Mouse (Mus musculus): ENCODE measurements at regions not wholly inside any gene's neighbourhood (a gene's known extent, or its start where the extent isn't known, plus 50 kb on each side); places are given as distances from the start of the nearest gene placed in this dataset.
A peak's percentile ranks its signal among the peaks of the same experiment; 100 is the strongest.

DNA sequence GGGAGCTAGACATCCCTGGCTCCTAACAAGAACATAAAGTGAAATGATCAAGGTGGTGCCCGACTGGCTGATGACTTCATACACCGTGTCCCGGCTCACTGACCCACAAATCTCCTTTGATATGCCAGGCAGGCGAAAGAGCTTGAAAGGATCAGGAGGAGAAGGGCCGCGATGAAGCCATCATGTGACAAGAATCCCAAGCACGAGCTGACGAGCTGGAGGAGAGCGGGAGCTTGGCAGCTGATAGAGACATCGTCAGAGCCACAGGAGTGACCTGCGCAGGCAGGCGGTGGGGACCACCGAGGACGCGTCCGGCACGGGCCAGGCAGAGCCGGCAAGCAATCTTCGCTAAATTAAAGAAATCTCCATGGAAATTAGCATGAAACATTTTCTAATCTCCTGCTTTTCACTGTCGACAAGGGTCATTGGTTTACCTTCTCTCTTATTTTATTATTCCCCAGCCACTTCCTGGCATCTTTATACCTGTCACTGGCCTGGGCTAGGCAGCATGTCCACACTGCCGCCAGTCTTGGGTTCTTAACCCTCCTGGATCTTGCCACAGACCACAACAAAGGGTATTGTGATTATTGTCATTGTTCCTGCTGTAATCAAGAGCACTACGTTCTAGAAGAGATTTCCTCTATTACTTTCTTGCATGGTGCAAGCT, 596.1 kb downstream of the Nr2f2 start:
- H3K36me3 ChIP-seq (ENCODE audit: control insufficient read depth, insufficient read depth, low read length): no peaks in the 10 kb centered on the region
- H3K4me1 ChIP-seq (replicated peaks; ENCODE audit: control insufficient read depth, insufficient read depth, low read length): no peaks in the 10 kb centered on the region
- H3K9ac ChIP-seq (ENCODE audit: low read depth, low read length): no peak overlapping the region
- H3K27me3 ChIP-seq (ENCODE audit: control insufficient read depth, insufficient read depth, low read length): peaks cover 6% of the 10 kb centered on the region
- no peak overlapping the region for H3K27ac ChIP-seq (ENCODE audit: low read depth, low read length)
- ATAC-seq (ENCODE audit: low FRiP score) (peak; percentile 56), DNase-seq (ENCODE audit: low spot score) (peak; percentile 33)
- WGBS: 64% methylated on average over 22 of the region's 22 CpGs
- H3K9me3 ChIP-seq (ENCODE audit: control insufficient read depth, low read length): no peaks in the 10 kb centered on the region
- no peak overlapping the region for H3K4me2 ChIP-seq (replicated peaks; ENCODE audit: low read depth, low read length)
- H3K4me3 ChIP-seq (ENCODE audit: low read depth, low read length): no peak overlapping the region

- H3K4me1 ChIP-seq (replicated peaks; ENCODE audit: control insufficient read depth, insufficient read depth, low read length): no peaks in the 10 kb centered on the region
- no peak overlapping the region for H3K4me3 ChIP-seq (ENCODE audit: low read depth, low read length)
- no peaks in the 10 kb centered on the region for H3K9me3 ChIP-seq (ENCODE audit: control insufficient read depth, low read length)
- no peak overlapping the region for H3K9ac ChIP-seq (ENCODE audit: low read depth, low read length)
- no peak overlapping the region for H3K27ac ChIP-seq (ENCODE audit: low read depth, low read length)
- ATAC-seq (ENCODE audit: low FRiP score) (no peak), DNase-seq (ENCODE audit: low spot score) (peak; percentile 10)
- H3K27me3 ChIP-seq (ENCODE audit: control insufficient read depth, insufficient read depth, low read length): peaks cover 6% of the 10 kb centered on the region
- WGBS: 66% methylated on average over 4 of the region's 4 CpGs
- H3K36me3 ChIP-seq (ENCODE audit: control insufficient read depth, insufficient read depth, low read length): no peaks in the 10 kb centered on the region
- no peak overlapping the region for H3K4me2 ChIP-seq (replicated peaks; ENCODE audit: low read depth, low read length)
These were observed 600.1 kb downstream of the Nr2f2 start for GRCm38 (mm10) chr7:69766451-69766850.

DNA sequence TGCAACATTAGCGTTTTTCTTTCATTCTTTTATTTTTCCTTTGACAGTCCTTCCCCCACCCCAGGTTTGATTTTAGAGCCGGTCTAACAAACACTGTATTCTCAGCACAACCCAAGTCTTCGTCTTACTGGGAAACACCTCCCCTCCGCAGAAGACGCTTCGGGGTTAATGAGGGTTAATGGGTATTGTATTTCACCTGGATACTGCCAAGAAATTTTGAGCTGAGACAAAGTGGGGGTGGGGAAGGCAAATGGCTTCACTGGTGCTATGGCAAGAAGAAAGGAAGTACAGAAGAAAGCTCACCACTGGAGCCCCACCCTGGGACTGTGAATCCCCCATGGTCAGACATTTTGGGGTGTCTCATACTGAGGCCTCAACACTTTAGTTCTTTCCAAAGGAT, 626.0 kb downstream of the Nr2f2 start:
- no peak overlapping the region for H3K4me2 ChIP-seq (replicated peaks; ENCODE audit: low read depth, low read length)

DNA sequence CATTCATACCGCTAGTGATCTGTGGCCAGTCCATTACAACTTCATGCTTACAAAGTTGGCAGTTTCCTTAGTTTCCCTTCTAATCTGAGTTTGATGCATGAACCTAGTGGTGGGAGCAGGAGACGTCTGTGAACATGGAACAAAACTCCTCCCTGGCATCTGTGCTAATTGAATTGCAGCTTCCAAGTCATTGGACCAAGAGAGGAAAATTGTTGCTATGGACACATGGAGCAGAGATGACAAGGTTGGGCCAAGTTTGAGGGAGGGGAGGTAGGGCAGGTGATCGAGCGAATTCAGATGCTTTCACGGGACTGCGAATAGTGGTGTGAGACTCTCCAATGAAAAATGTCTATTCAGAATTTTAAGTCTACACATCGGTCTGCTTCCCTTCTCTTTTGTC, 627.5 kb downstream of the Nr2f2 start:
- Histone ChIP-seq H3K4me2 (replicated peaks; ENCODE audit: low read depth, low read length) (no peak overlapping the region), H3K9ac (ENCODE audit: low read depth, low read length) (no peak overlapping the region), H3K9me3 (ENCODE audit: control insufficient read depth, low read length) (no peaks in the 10 kb centered on the region), H3K4me1 (replicated peaks; ENCODE audit: control insufficient read depth, insufficient read depth, low read length) (no peaks in the 10 kb centered on the region), H3K36me3 (ENCODE audit: control insufficient read depth, insufficient read depth, low read length) (no peaks in the 10 kb centered on the region), H3K27me3 (ENCODE audit: control insufficient read depth, insufficient read depth, low read length) (no peaks in the 10 kb centered on the region), H3K27ac (ENCODE audit: low read depth, low read length) (no peak overlapping the region), H3K4me3 (ENCODE audit: low read depth, low read length) (no peak overlapping the region)
- ATAC-seq (ENCODE audit: low FRiP score): no peak
- WGBS: 84% methylated on average over 7 of the region's 7 CpGs
- DNase-seq (ENCODE audit: low spot score): no peak

More for the DNA sequence above, 626.0 kb downstream of the Nr2f2 start:
- ATAC-seq (ENCODE audit: low FRiP score): no peak
- H3K4me3 ChIP-seq (ENCODE audit: low read depth, low read length): no peak overlapping the region
- H3K27me3 ChIP-seq (ENCODE audit: control insufficient read depth, insufficient read depth, low read length): no peaks in the 10 kb centered on the region
- no peak overlapping the region for H3K27ac ChIP-seq (ENCODE audit: low read depth, low read length)
- H3K36me3 ChIP-seq (ENCODE audit: control insufficient read depth, insufficient read depth, low read length): no peaks in the 10 kb centered on the region
- 72% methylated on average over 6 of the region's 6 CpGs for WGBS
- no peaks in the 10 kb centered on the region for H3K9me3 ChIP-seq (ENCODE audit: control insufficient read depth, low read length)
- no peaks in the 10 kb centered on the region for H3K4me1 ChIP-seq (replicated peaks; ENCODE audit: control insufficient read depth, insufficient read depth, low read length)
- no peak overlapping the region for H3K9ac ChIP-seq (ENCODE audit: low read depth, low read length)
- no peak for DNase-seq (ENCODE audit: low spot score)

- WGBS: 90% methylated on average over 5 of the region's 5 CpGs
- Histone ChIP-seq H3K36me3 (ENCODE audit: control insufficient read depth, insufficient read depth, low read length) (no peaks in the 10 kb centered on the region), H3K9me3 (ENCODE audit: control insufficient read depth, low read length) (no peaks in the 10 kb centered on the region), H3K9ac (ENCODE audit: low read depth, low read length) (no peak overlapping the region), H3K4me3 (ENCODE audit: low read depth, low read length) (no peak overlapping the region), H3K27ac (ENCODE audit: low read depth, low read length) (no peak overlapping the region), H3K4me2 (replicated peaks; ENCODE audit: low read depth, low read length) (no peak overlapping the region), H3K27me3 (ENCODE audit: control insufficient read depth, insufficient read depth, low read length) (no peaks in the 10 kb centered on the region), H3K4me1 (replicated peaks; ENCODE audit: control insufficient read depth, insufficient read depth, low read length) (no peaks in the 10 kb centered on the region)
- DNase-seq (ENCODE audit: low spot score) (no peak), ATAC-seq (ENCODE audit: low FRiP score) (no peak)
These were observed 651.5 kb downstream of the Nr2f2 start for GRCm38 (mm10) chr7:69715081-69715480.

GRCm38 (mm10) chr7:69670211-69670610, 696.3 kb downstream of the Nr2f2 start:
- WGBS: 84% methylated on average over 1 of the region's 1 CpGs
- no peak overlapping the region for H3K4me2 ChIP-seq (replicated peaks; ENCODE audit: low read depth, low read length)
- no peaks in the 10 kb centered on the region for H3K36me3 ChIP-seq (ENCODE audit: control insufficient read depth, insufficient read depth, low read length)
- H3K4me3 ChIP-seq (ENCODE audit: low read depth, low read length): no peak overlapping the region
- H3K4me1 ChIP-seq (replicated peaks; ENCODE audit: control insufficient read depth, insufficient read depth, low read length): no peaks in the 10 kb centered on the region
- H3K27me3 ChIP-seq (ENCODE audit: control insufficient read depth, insufficient read depth, low read length): no peaks in the 10 kb centered on the region
- no peak for ATAC-seq (ENCODE audit: low FRiP score)
- H3K27ac ChIP-seq (ENCODE audit: low read depth, low read length): no peak overlapping the region
- no peak overlapping the region for H3K9ac ChIP-seq (ENCODE audit: low read depth, low read length)
- DNase-seq (ENCODE audit: low spot score): no peak
- no peaks in the 10 kb centered on the region for H3K9me3 ChIP-seq (ENCODE audit: control insufficient read depth, low read length)

GRCm38 (mm10) chr7:69655583-69655982, 711.0 kb downstream of the Nr2f2 start:
- Histone ChIP-seq H3K9me3 (ENCODE audit: control insufficient read depth, low read length) (no peaks in the 10 kb centered on the region), H3K4me1 (replicated peaks; ENCODE audit: control insufficient read depth, insufficient read depth, low read length) (no peaks in the 10 kb centered on the region), H3K9ac (ENCODE audit: low read depth, low read length) (no peak overlapping the region), H3K4me3 (ENCODE audit: low read depth, low read length) (no peak overlapping the region), H3K27me3 (ENCODE audit: control insufficient read depth, insufficient read depth, low read length) (no peaks in the 10 kb centered on the region), H3K36me3 (ENCODE audit: control insufficient read depth, insufficient read depth, low read length) (no peaks in the 10 kb centered on the region), H3K4me2 (replicated peaks; ENCODE audit: low read depth, low read length) (no peak overlapping the region), H3K27ac (ENCODE audit: low read depth, low read length) (no peak overlapping the region)
- 16% methylated on average over 9 of the region's 9 CpGs for WGBS
- ATAC-seq (ENCODE audit: low FRiP score) (no peak), DNase-seq (ENCODE audit: low spot score) (peak; percentile 9)

DNA sequence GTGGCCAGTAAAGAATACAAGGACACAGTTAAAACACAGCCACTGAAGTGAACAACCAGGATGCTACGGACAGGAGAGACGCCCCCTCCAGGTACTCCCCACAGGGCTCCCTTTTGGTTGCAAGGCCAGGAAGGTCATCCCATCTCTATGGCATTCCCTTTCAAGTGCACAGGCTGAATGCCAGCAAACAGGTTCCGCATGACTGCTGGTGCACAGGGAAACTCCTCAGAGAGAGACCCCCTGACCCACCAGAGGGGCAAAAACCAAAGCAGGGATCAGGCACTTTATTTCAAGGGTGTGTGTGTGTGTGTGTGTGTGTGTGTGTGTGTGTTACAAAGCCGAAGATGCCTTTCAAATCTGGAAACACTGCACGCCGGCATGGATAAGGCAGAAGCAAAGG, 721.1 kb downstream of the Nr2f2 start:
- DNase-seq (ENCODE audit: low spot score) (no peak), ATAC-seq (ENCODE audit: low FRiP score) (no peak)
- 48% methylated on average over 6 of the region's 6 CpGs for WGBS
- H3K27me3 ChIP-seq (ENCODE audit: control insufficient read depth, insufficient read depth, low read length): no peaks in the 10 kb centered on the region
- H3K36me3 ChIP-seq (ENCODE audit: control insufficient read depth, insufficient read depth, low read length): no peaks in the 10 kb centered on the region
- H3K4me1 ChIP-seq (replicated peaks; ENCODE audit: control insufficient read depth, insufficient read depth, low read length): no peaks in the 10 kb centered on the region
- no peak overlapping the region for H3K27ac ChIP-seq (ENCODE audit: low read depth, low read length)
- H3K9ac ChIP-seq (ENCODE audit: low read depth, low read length): no peak overlapping the region
- no peak overlapping the region for H3K4me3 ChIP-seq (ENCODE audit: low read depth, low read length)
- H3K9me3 ChIP-seq (ENCODE audit: control insufficient read depth, low read length): no peaks in the 10 kb centered on the region
- H3K4me2 ChIP-seq (replicated peaks; ENCODE audit: low read depth, low read length): no peak overlapping the region

- H3K9ac ChIP-seq (ENCODE audit: low read depth, low read length): no peak overlapping the region
- H3K36me3 ChIP-seq (ENCODE audit: control insufficient read depth, insufficient read depth, low read length): no peaks in the 10 kb centered on the region
- no peak overlapping the region for H3K4me2 ChIP-seq (replicated peaks; ENCODE audit: low read depth, low read length)
- WGBS: 51% methylated on average over 9 of the region's 9 CpGs
- no peak overlapping the region for H3K27ac ChIP-seq (ENCODE audit: low read depth, low read length)
- no peak overlapping the region for H3K4me3 ChIP-seq (ENCODE audit: low read depth, low read length)
- H3K4me1 ChIP-seq (replicated peaks; ENCODE audit: control insufficient read depth, insufficient read depth, low read length): no peaks in the 10 kb centered on the region
- no peak for DNase-seq (ENCODE audit: low spot score)
- ATAC-seq (ENCODE audit: low FRiP score): no peak
- H3K27me3 ChIP-seq (ENCODE audit: control insufficient read depth, insufficient read depth, low read length): no peaks in the 10 kb centered on the region
- no peaks in the 10 kb centered on the region for H3K9me3 ChIP-seq (ENCODE audit: control insufficient read depth, low read length)
These were observed 724.9 kb downstream of the Nr2f2 start for GRCm38 (mm10) chr7:69641652-69642051.

Data from hindbrain, embryonic 11.5 days (tissue).